Mouse (Mus musculus): ENCODE results near the gene Bloc1s1.

GRCm38 (mm10) chr10:128902409-128902988 is 21.3 kb downstream of the Bloc1s1 start:
- TF ChIP-seq CTCF (IDR thresholded peaks at IDR 0.05; ENCODE audit: low read depth, low read length) (no peak), POLR2A (IDR thresholded peaks at IDR 0.05; ENCODE audit: extremely low read depth, insufficient read depth, low read length) (no peak)
